Mouse (Mus musculus): ENCODE results near the gene Olfr3.

DNA sequence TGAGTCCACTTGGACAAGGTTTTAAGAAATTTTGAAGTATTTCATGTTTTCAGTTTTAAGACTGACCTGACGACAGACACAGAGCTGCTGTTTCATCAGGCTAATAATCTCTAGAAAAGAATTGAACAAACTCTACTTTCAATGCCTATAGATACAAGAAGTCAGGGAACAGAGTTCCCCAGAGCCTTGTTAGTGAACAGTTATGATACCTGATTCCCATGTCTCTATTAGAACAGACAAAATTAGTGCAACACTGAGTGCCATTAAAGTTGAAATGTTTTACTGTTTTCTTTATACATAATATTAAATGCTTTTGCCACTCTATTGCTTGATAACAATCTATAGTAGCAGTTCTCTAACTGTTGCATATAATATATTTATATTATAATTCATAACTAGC is 45.7 kb upstream of the Olfr3 start, which contains the start of gene Olfr351:
- TF ChIP-seq EP300 (IDR thresholded peaks at IDR 0.05; ENCODE audit: low read depth), result no peak
- no peak for TF ChIP-seq CTCF (IDR thresholded peaks at IDR 0.05; ENCODE audit: low read depth)
